Mouse (Mus musculus): ENCODE data around the gene Bach2.

Gene Bach2

GRCm38 (mm10) chr4:32238366-32238854 lies at the start of gene Bach2:
TSS of gene Bach2 (plus strand) at chr4:32238804.
- peak; percentile 91 for DNase-seq

DNA sequence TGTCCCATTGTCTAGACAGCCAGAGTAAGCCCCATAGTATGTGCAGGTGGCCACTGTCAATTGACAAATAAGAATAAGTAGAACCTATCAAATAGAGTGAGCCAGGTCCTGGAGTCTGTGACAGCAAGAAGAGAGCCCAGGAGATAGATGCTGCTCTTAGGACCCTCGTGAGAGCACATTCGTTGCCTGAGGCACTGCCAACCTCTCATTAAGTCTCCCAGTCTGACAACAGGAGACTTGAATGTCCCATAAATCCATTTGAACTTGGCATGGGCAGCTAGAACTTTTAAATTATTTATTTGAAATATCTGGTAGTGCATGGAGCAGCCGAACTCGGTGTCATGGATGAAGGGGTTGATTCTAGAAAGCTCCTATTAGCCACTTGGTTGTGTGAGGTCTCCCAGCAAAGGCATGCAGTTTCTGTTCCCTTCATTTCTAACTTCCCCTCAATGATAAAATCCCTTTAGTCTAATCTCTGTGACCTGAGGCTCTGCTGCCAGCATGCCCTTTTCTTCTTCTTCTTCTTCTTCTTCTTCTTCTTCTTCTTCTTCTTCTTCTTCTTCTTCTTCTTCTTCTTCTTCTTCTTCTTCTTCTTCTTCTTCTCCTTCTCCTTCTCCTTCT lies 49.1 kb upstream of the Bach2 start:
- no peak for DNase-seq

GRCm38 (mm10) chr4:32190506-32190905 lies 48.1 kb upstream of the Bach2 start:
- no peak for DNase-seq

DNA sequence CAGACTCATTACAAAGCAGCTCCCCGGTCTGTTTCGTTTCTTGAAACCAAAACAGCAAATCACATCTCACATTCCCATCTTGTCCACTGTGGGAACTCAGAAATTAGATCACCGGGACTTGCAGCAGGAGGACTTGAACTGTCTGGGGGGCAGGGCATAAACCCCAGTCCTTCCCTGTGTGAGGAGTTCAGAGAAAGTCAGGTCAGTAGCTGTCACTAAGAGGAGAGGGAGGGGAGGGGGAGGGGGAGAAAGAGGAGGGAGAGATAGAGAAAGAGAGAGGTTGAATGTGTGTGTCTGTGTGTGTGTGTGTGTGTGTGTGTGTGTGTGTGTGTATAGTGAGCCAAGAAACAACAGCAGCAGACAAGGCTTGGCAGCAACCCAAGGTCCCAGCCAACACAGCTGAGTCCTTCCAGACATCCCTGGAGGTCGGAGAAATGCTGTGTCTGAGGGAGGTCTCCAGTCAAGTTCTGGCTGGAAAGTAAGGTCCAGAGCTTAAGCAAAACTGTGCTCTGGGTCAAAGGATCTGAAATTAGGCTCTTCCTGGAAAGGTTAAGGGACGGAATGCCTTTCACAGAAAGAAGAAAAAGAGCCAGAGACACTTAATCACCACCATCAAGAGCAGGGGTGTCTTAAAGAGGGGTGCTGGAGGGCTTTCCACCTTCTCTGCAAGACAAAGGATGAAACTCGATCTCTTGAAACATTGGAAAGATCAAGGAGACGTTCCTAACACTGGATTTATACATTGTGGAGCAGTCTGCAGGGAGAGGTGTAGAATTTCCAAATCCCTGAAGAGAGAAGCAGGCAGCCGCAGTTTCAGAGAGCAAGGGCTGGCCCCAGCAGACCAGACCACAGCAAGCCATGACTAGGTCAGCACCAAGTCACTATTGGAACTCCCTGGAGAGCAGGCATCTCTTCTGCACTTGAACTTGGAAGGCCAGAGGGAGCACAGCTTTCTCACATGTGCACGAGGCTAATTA lies 42.4 kb upstream of the Bach2 start:
- no peak for DNase-seq

GRCm38 (mm10) chr4:32198031-32198430 lies 40.6 kb upstream of the Bach2 start:
- DNase-seq = peak; percentile 79

DNA sequence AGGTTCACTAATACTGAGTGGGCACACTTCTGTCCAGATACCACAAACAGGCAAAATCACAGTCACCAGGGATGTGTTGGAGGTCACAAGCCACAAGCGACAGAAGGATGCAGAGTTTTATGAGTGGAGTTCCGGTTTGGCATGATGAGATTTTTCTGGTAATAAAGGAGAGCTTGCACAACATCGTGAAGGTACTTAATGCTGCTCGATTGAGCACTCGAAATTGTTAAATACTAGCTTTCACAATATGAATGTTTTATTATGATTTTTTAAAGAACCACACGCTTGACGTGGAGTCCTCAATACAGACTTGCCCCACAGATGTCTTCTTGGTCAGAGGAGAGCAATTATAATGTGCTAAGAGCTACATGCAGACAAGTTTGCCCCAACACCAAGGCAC lies 40.0 kb upstream of the Bach2 start:
- no peak for DNase-seq

- DNase-seq = no peak
Observed at GRCm38 (mm10) chr4:32199156-32199555, 39.4 kb upstream of the Bach2 start.

- no peak for DNase-seq
Observed at GRCm38 (mm10) chr4:32201114-32201513, 37.5 kb upstream of the Bach2 start.

DNA sequence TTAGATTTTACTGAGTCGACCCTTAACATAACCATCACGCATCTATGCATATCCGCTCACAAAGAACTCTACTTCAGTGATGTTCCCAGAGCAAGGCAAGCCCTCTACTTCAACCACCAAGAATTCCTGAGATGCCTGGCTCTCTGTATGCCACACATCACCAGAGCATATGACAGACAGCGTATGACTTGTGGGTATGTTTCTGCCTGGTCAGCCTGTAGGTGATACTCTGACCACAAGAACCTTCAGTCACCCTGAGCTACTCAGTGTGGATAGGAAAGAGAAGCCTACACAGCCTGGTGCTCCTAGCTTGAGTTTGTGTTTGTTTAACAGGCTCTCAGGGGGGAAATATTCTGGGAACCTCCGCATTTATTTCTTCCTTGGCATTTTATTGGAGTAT lies 36.2 kb upstream of the Bach2 start:
- DNase-seq = no peak

- DNase-seq = no peak
Observed at GRCm38 (mm10) chr4:32204819-32205218, 33.8 kb upstream of the Bach2 start.

DNA sequence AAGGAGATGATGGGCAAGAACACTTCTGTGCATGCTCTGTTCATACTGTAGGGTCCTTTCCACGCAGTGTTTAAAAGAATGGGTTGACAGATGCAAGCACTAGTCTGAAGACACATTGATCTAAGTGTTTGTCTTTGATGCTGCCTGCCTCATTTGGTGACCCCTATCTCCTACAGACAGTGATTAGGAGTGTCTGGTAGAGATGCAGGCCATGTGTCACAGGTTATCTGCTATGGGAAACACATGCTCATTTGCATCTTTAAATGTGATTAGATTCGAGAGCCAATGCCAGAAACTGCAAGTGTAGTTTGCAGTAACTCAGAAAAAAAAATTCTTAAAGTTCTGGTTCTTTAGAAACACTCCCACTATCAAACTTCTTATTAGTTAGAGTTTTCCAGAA lies 32.8 kb upstream of the Bach2 start:
- DNase-seq = no peak

- DNase-seq = no peak
Observed at GRCm38 (mm10) chr4:32209995-32210394, 28.6 kb upstream of the Bach2 start.

DNA sequence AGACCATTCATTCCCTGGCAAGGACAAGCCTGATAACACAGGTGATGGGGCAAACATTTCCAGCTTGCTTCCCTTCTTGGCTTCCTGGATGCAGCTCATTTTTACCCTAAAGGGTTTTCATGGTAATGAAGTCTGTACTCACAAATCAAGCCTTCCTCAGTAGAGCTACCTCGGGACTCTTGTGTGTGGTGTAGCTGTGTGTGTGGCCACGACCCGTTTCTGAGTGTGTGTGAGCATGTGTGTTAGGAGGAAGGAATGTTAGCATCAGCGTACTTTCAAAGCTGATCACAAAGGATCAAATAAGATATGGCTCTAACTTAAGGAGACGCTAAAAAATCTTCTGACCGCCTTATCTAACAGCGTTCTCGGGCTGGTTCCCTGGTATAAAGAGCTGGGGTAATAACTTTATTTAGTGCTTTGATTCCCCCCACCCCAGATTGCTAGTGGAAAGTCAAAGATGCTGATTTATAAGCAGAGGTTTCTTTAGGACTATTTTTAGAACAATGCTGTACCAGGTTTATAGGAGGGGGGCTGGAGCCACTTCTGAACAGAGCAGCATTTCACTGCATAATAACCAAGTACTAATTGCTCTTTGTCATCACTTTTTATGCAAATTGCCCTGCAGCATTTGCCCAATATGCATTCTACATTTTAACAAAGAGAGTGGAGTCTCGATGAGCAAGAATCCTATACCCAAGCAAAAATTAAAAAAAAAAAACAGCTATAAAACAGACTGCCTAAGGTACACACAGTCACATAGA lies 28.0 kb upstream of the Bach2 start:
- DNase-seq = no peak

- no peak for DNase-seq
Observed at GRCm38 (mm10) chr4:32212593-32212992, 26.0 kb upstream of the Bach2 start.

GRCm38 (mm10) chr4:32216466-32216865 lies 22.1 kb upstream of the Bach2 start:
- no peak for DNase-seq

GRCm38 (mm10) chr4:32217016-32217415 lies 21.6 kb upstream of the Bach2 start:
- DNase-seq = no peak

DNA sequence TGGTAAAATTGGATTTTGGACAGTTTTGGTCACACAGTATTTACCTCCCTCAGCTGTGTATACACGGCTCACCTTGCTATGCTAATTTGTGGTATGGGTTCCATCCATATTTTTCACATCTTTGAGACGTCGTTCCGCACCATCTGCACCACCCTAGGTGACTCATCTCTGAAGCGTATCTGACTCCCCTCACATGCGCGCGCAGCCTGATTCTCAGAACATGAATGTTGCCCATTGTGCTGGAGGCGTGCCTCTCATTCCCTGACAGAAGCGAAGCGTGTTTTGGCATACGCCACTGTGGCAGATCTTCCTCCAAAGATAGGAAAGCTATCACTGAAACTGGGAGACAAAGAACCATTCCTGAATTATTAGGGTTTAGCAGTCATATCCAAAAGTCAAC lies 21.0 kb upstream of the Bach2 start:
- no peak for DNase-seq

GRCm38 (mm10) chr4:32218371-32218770 lies 20.2 kb upstream of the Bach2 start:
- no peak for DNase-seq

- no peak for DNase-seq
Observed at GRCm38 (mm10) chr4:32219428-32220128, 19.0 kb upstream of the Bach2 start.

DNA sequence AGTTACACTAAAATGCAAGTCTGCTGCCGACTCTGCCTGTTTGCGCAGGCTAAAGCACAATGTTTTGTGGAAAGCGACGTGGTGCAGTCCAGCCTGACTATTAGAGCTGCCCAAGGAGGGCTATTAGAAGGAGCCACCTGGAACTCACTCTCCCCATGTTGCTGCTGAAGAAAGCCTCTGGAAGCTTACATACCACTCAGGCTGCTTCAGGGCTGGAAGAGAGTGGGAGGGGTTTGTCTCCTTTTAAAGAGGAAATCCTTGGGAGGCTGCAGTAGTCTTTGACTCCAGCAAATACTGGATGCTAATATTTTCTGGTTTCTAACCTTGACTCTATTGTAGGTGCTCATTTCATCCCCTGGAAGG lies 18.5 kb upstream of the Bach2 start:
- DNase-seq = no peak

DNA sequence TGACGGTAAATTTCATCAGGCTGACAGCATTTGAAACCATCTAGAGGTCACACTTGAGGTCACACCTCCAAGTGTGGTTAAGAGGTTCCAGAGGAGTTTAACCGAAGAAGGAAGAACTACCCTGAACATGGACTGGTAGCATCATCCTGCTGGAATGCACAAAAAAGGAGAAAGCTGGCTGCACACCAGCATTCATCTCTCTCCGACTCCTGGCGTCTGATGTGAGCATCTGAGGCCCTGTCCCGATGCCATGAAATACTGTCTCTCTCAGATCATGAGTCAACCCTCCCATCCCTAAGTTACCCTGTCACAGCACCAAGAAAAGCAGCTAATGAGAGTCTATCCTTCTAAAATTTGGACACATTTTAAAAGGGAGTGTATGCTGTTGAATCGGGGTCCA lies 17.6 kb upstream of the Bach2 start:
- DNase-seq = no peak

GRCm38 (mm10) chr4:32223563-32223962 lies 15.0 kb upstream of the Bach2 start:
- no peak for DNase-seq

- no peak for DNase-seq
Observed at GRCm38 (mm10) chr4:32225191-32225590, 13.4 kb upstream of the Bach2 start.

All from cerebellum, adult 11-12 months (tissue).